Mouse (Mus musculus): ENCODE measurements around the gene Sh3d19. TPM values are rescaled to one million over a fixed set of nuclear protein-coding genes. Genes with fewer than 3 reads are reported as not detected.

Sh3d19 gene
- total RNA-seq (2014; fragmentation: Nextera tagmentation) (1.2 and 1.7 TPM in 2 replicates), total RNA-seq (2017) (0.49 and 0.64 TPM in 2 replicates), polyA plus RNA-seq (2012) (0.02 and 0.09 TPM in 2 replicates)

DNA sequence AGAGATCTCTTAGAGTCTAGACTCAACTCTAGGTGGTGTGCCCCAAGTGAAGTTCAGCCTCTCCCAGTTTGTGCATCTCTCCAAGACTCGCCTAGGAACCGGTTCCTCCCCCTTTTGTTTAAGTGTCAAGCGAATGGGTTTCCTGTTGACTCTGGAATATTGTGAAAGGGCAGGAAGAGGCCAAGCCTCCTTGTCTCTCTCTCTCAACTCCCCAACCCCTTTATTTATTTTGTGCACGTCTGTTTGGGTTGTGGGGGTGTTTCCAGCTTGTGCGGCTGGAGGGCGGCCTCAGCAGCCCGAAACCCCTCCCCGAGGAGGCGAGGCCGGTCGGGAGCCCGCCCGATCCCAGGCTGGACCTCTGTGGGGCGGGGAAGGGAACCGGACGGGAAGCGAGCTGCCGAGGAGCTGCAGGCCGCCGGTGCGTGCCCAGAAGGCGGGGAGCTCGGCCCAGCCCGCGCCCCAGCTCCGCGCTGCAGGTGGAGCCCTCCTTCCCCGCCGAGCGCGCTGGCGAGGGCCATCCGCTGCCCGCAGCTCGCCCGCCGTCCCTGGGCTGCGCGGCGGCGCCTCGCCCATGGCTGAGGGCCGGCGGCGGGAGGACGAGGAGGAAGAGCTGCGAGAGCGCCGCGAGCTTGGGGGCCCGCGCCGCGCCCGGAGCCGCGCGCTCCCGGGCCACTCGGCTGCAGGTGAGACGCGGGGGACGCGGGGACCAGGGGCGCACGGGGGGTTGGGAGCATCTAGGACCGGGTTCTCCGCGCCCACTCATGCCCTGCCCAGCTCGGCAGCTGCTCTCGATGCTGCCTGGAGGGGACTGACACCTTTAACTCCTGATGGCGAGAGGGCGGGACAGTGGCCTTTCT is at the start of gene Sh3d19:
Sh3d19 (plus strand) TSS at position 368 of the 857 bp plus-strand sequence.
- peaks cover 3% of the 10 kb centered on the region; the same call in 1 of the 2 replicates for H3K27me3 ChIP-seq (ENCODE audit: insufficient read depth, low read length)
- H3K36me3 ChIP-seq (replicated peaks): no peaks in the 10 kb centered on the region
- TF ChIP-seq GATA2 (IDR thresholded peaks at IDR 0.05; ENCODE audit: borderline replicate concordance, low read depth, low read length) (no peak), GATA1 (IDR thresholded peaks at IDR 0.05; ENCODE audit: borderline replicate concordance, low read length) (no peak), CTCF (IDR thresholded peaks at IDR 0.05; ENCODE audit: low read depth, low read length) (no peak)
- no peak for DNase-seq (ENCODE audit: low spot score)
- H3K9me3 ChIP-seq (replicated peaks): no peaks in the 10 kb centered on the region
- no peak for ATAC-seq (ENCODE audit: extremely low read depth, insufficient number of reproducible peaks, low FRiP score, poor library complexity, severe bottlenecking)
- no peaks in the 10 kb centered on the region for H3K4me1 ChIP-seq (ENCODE audit: insufficient read depth, low read depth, low read length)
- H3K4me3 ChIP-seq (ENCODE audit: low read depth, low read length): no peak within 1 kb of the TSS

- no peak for TF ChIP-seq GATA2 (IDR thresholded peaks at IDR 0.05; ENCODE audit: borderline replicate concordance, low read depth, low read length)
- no peak for TF ChIP-seq TAL1 (conservative IDR thresholded peaks at IDR 0.05; ENCODE audit: low read depth, low read length)
- DNase-seq (ENCODE audit: low spot score) (no peak), ATAC-seq (ENCODE audit: extremely low read depth, insufficient number of reproducible peaks, low FRiP score, poor library complexity, severe bottlenecking) (no peak)
- Histone ChIP-seq H3K36me3 (replicated peaks) (no peaks in the 10 kb centered on the region), H3K27me3 (ENCODE audit: insufficient read depth, low read length) (no peaks in the 10 kb centered on the region), H3K9me3 (replicated peaks) (no peaks in the 10 kb centered on the region), H3K4me3 (ENCODE audit: low read depth, low read length) (no peak overlapping the region), H3K4me1 (ENCODE audit: insufficient read depth, low read depth, low read length) (no peaks in the 10 kb centered on the region)
These were observed 48.6 kb upstream of the Sh3d19 start for GRCm38 (mm10) chr3:85922331-85922730.

GRCm38 (mm10) chr3:85923343-85923742 is 47.6 kb upstream of the Sh3d19 start:
- TF ChIP-seq GATA2 (IDR thresholded peaks at IDR 0.05; ENCODE audit: borderline replicate concordance, low read depth, low read length) (no peak), TAL1 (conservative IDR thresholded peaks at IDR 0.05; ENCODE audit: low read depth, low read length) (no peak), GATA1 (IDR thresholded peaks at IDR 0.05; ENCODE audit: borderline replicate concordance, low read length) (no peak), POLR2AphosphoS5 (IDR thresholded peaks at IDR 0.05; ENCODE audit: insufficient replicate concordance, low read depth, low read length) (no peak), CTCF (IDR thresholded peaks at IDR 0.05; ENCODE audit: low read depth, low read length) (no peak)
- Histone ChIP-seq H3K9me3 (replicated peaks) (no peaks in the 10 kb centered on the region), H3K4me3 (ENCODE audit: low read depth, low read length) (no peak overlapping the region), H3K4me1 (ENCODE audit: insufficient read depth, low read depth, low read length) (no peaks in the 10 kb centered on the region), H3K27me3 (ENCODE audit: insufficient read depth, low read length) (0 out of 2 replicates have a peak, but pooled peaks cover 2% of the 10 kb centered on the region), H3K36me3 (replicated peaks) (no peaks in the 10 kb centered on the region)
- DNase-seq (ENCODE audit: low spot score): no peak
- ATAC-seq (ENCODE audit: extremely low read depth, insufficient number of reproducible peaks, low FRiP score, poor library complexity, severe bottlenecking): no peak

DNA sequence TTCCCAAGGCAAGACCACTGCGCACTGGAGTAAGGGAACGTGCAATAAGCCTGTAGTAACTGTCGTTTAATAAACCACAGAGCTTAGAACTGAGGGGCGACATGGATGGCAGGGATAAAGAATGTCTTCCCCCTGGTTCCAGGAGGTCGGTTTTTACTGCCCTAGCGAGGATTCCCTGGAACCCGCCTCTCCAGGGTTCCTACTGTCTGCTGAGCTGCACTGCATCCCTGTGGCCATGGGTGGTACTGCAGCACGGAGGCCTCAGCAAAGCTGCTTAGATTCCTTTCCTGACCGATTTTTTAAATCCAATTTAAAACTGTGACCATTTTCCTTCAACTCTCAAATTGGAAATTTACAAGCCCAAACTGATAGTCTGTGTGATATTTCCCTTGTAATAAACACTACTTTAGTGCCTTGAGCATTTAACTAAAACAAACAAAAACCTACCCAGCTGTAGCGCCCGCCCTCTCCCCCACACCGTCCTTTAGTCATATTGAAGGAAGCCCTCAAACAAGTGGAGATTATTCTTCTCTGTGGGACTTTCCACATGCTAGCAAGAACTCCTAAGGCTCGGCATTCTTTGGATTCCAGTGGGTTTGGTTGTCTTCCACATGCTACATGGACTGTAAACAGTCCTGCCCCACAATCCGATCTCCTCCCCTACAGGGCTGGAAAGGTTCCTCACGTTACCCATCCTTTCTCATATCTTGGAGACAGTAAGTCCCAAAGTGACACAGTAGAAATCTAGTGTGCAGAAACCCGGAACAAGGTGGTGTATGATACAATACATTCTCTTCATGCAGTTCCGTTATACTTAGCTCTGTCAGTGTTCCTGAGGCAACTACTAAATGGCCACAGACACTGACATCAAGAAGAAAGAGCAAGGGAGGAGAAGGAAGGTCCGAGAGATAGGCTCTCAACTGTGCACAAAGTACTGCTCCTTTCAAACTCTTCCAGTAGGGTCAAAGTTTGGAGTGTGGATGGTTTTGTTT is 46.7 kb upstream of the Sh3d19 start:
- no peak overlapping the region for H3K4me3 ChIP-seq (ENCODE audit: low read depth, low read length)
- H3K4me1 ChIP-seq (ENCODE audit: insufficient read depth, low read depth, low read length): no peaks in the 10 kb centered on the region
- 0 out of 2 replicates have a peak, but pooled peaks cover 3% of the 10 kb centered on the region for H3K27me3 ChIP-seq (ENCODE audit: insufficient read depth, low read length)
- TF ChIP-seq GATA2 (IDR thresholded peaks at IDR 0.05; ENCODE audit: borderline replicate concordance, low read depth, low read length): no peak
- peak; percentile 91 for TF ChIP-seq CTCF (IDR thresholded peaks at IDR 0.05; ENCODE audit: low read depth, low read length)
- H3K9me3 ChIP-seq (replicated peaks): no peaks in the 10 kb centered on the region
- ATAC-seq (ENCODE audit: extremely low read depth, insufficient number of reproducible peaks, low FRiP score, poor library complexity, severe bottlenecking) (no peak; the same call in 1 of the 2 replicates), DNase-seq (ENCODE audit: low spot score) (peak; percentile 9)
- H3K36me3 ChIP-seq (replicated peaks): no peaks in the 10 kb centered on the region

DNA sequence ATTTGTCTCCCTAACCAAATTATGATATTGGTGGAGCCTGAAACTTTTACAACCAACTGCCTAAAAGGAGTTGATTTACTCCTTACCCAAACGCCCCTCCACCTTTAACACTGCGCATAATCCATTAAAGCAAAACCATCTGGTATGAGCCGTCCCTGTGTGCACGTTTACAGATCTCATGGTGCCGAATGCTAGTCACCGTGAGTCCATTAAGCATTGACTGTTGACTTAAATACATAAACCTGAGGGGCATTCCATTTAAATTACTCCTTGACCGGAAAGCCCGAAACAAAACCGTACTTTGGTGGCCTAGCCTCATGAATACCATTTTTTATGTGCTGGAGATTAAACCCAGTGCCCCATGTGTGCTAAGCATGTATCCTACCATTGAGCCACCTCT is 43.6 kb upstream of the Sh3d19 start:
- Histone ChIP-seq H3K4me3 (ENCODE audit: low read depth, low read length) (no peak overlapping the region), H3K4me1 (ENCODE audit: insufficient read depth, low read depth, low read length) (no peaks in the 10 kb centered on the region), H3K36me3 (replicated peaks) (no peaks in the 10 kb centered on the region), H3K9me3 (replicated peaks) (no peaks in the 10 kb centered on the region), H3K27me3 (ENCODE audit: insufficient read depth, low read length) (peaks cover 7% of the 10 kb centered on the region; the same call in 1 of the 2 replicates)
- ATAC-seq (ENCODE audit: extremely low read depth, insufficient number of reproducible peaks, low FRiP score, poor library complexity, severe bottlenecking): no peak
- no peak for DNase-seq (ENCODE audit: low spot score)
- no peak for TF ChIP-seq CTCF (IDR thresholded peaks at IDR 0.05; ENCODE audit: low read depth, low read length)

- TF ChIP-seq POLR2AphosphoS5 (IDR thresholded peaks at IDR 0.05; ENCODE audit: insufficient replicate concordance, low read depth, low read length) (no peak), CTCF (IDR thresholded peaks at IDR 0.05; ENCODE audit: low read depth, low read length) (no peak), TAL1 (conservative IDR thresholded peaks at IDR 0.05; ENCODE audit: low read depth, low read length) (no peak), GATA1 (IDR thresholded peaks at IDR 0.05; ENCODE audit: borderline replicate concordance, low read length) (no peak), GATA2 (IDR thresholded peaks at IDR 0.05; ENCODE audit: borderline replicate concordance, low read depth, low read length) (no peak)
- Histone ChIP-seq H3K9me3 (replicated peaks) (no peaks in the 10 kb centered on the region), H3K4me3 (ENCODE audit: low read depth, low read length) (no peak overlapping the region), H3K4me1 (ENCODE audit: insufficient read depth, low read depth, low read length) (no peaks in the 10 kb centered on the region), H3K27me3 (ENCODE audit: insufficient read depth, low read length) (peaks cover 7% of the 10 kb centered on the region; the same call in 1 of the 2 replicates), H3K36me3 (replicated peaks) (no peaks in the 10 kb centered on the region)
- DNase-seq (ENCODE audit: low spot score) (no peak), ATAC-seq (ENCODE audit: extremely low read depth, insufficient number of reproducible peaks, low FRiP score, poor library complexity, severe bottlenecking) (no peak)
These were observed 42.7 kb upstream of the Sh3d19 start for GRCm38 (mm10) chr3:85928140-85928611.

All from G1E (cell line).